Mouse (Mus musculus): Measurements from ENCODE around the gene Stambp. TPM values are rescaled to one million over a fixed set of nuclear protein-coding genes. Genes with fewer than 3 reads are reported as not detected.

The Stambp gene
- total RNA-seq, 2 experiments from 2014 or later = 30.9 to 35.3 TPM

- peak; percentile 98 for DNase-seq (ENCODE audit: low spot score in 2 of 2)
- intact Hi-C loops (cut with DNase I) = loop anchor here (1.0 to 5.0 kb wide), 4 partner anchors 36 to 66 kb away; partner anchors contain the start of genes Stambp and Tet3
These were observed 66.0 kb downstream of the Stambp start, which contains the start of gene Dguok for GRCm38 (mm10) chr6:83506258-83507167. Gene Dguok, minus strand, starts transcription at chr6:83506969.

- no peak for DNase-seq (ENCODE audit: low spot score in 2 of 2)
- intact Hi-C loops (cut with DNase I) = loop anchor here (5.0 kb wide), 3 partner anchors 37 to 67 kb away; partner anchors contain the start of genes Stambp and Tet3
These were observed 67.0 kb downstream of the Stambp start for GRCm38 (mm10) chr6:83505554-83505953.

- no peak for DNase-seq (ENCODE audit: low spot score in 2 of 2)
- intact Hi-C loops (cut with DNase I) = no loop called here
These were observed 69.2 kb downstream of the Stambp start for GRCm38 (mm10) chr6:83503361-83503760.

- intact Hi-C loops (cut with DNase I) = no loop called here
- DNase-seq (ENCODE audit: low spot score in 2 of 2) = peak; percentile 55 to 67
These were observed 69.9 kb downstream of the Stambp start for GRCm38 (mm10) chr6:83502656-83503055.

- no peak for DNase-seq (ENCODE audit: low spot score in 2 of 2)
- intact Hi-C loops (cut with DNase I) = no loop called here
These were observed 70.8 kb downstream of the Stambp start for GRCm38 (mm10) chr6:83501524-83502310.

GRCm38 (mm10) chr6:83500462-83500861 is 72.1 kb downstream of the Stambp start:
- intact Hi-C loops (cut with DNase I) = no loop called here
- no peak for DNase-seq (ENCODE audit: low spot score in 2 of 2)

- intact Hi-C loops (cut with DNase I) = no loop called here
- DNase-seq (ENCODE audit: low spot score in 2 of 2) = peak; percentile 40 to 58
These were observed 73.5 kb downstream of the Stambp start for GRCm38 (mm10) chr6:83499078-83499477.

GRCm38 (mm10) chr6:83496753-83497710 is 75.5 kb downstream of the Stambp start:
- intact Hi-C loops (cut with DNase I) = no loop called here
- no peak for DNase-seq (ENCODE audit: low spot score in 2 of 2)

- intact Hi-C loops (cut with DNase I) = no loop called here
These were observed 76.3 kb downstream of the Stambp start for GRCm38 (mm10) chr6:83496009-83496752.

More at GRCm38 (mm10) chr6:83496009-83496752, 76.3 kb downstream of the Stambp start:
- DNase-seq (ENCODE audit: low spot score in 2 of 2) = no peak

Other genes with a start within 250 kb of the Stambp start
- 1 to 10 TPM; 4.6 to 6.2 TPM for gene Mthfd2, start 246.8 kb downstream of the Stambp start, total RNA-seq (2021)
- gene Mob1a, start 246.7 kb downstream of the Stambp start, total RNA-seq (2021) = 10 to 100 TPM; 19.0 to 20.8 TPM
- gene Bola3, start 223.6 kb downstream of the Stambp start, total RNA-seq (2021) = 10 to 100 TPM; 46.8 to 50.5 TPM
- 10 to 100 TPM; 63.7 to 77.2 TPM for gene Tet3, start 113.6 kb downstream of the Stambp start, total RNA-seq (2021)
- gene Dguok, start 65.8 kb downstream of the Stambp start, total RNA-seq (2021) = 10 to 100 TPM; 19.8 to 29.9 TPM
- not detected for gene Actg2, start 36.5 kb downstream of the Stambp start, total RNA-seq (2021)
- not detected for gene Clec4f, start 83.5 kb upstream of the Stambp start, total RNA-seq (2021)
- gene Cd207, start 105.1 kb upstream of the Stambp start, total RNA-seq (2021) = not detected
- gene Vax2, start 138.5 kb upstream of the Stambp start, total RNA-seq (2021) = not detected
- not detected for gene Atp6v1b1, start 170.3 kb upstream of the Stambp start, total RNA-seq (2021)
- not detected for gene Ankrd53, start 189.9 kb upstream of the Stambp start, total RNA-seq (2021)
- 10 to 100 TPM; 47.0 to 47.9 TPM for gene Tex261, start 203.1 kb upstream of the Stambp start, total RNA-seq (2021)
- gene Nagk, start 222.3 kb upstream of the Stambp start, total RNA-seq (2021) = 10 to 100 TPM; 48.4 to 50.1 TPM

Measured in left cerebral cortex, postnatal 36 days (tissue).